Mouse (Mus musculus) ES-Bruce4 (cell line): ENCODE measurements around the gene Ccdc182.

Experiments
- CTCF ChIP-seq: IDR thresholded peaks from one replicate; pipeline ENCODE4 v1.8.1; 2011; ENCODE audit warnings: low read depth, low read length
- EP300 ChIP-seq: IDR thresholded peaks from 2 replicates; pipeline ENCODE4 v1.6.1; 2011; ENCODE audit warnings: low read depth, low read length; ENCODE audit not compliant: insufficient read depth
- POLR2A ChIP-seq: IDR thresholded peaks from one replicate; pipeline ENCODE4 v1.8.1; 2011; ENCODE audit warnings: low read length; ENCODE audit not compliant: insufficient read depth

GRCm38 (mm10) chr11:88291688-88292087, 2.2 kb upstream of the Ccdc182 start:
- TF ChIP-seq POLR2A (no peak), CTCF (peak; percentile 65), EP300 (no peak)
